Mouse (Mus musculus): ENCODE measurements at regions not wholly inside any gene's neighbourhood (a gene's known extent, or its start where the extent isn't known, plus 50 kb on each side); places are given as distances from the start of the nearest gene placed in this dataset.

- Histone ChIP-seq H3K4me3 (replicated peaks) (no peak overlapping the region), H3K4me2 (no peak overlapping the region), H3K27me3 (replicated peaks) (no peaks in the 10 kb centered on the region), H3K36me3 (no peaks in the 10 kb centered on the region), H3K27ac (replicated peaks) (no peak overlapping the region), H3K9me3 (replicated peaks) (no peaks in the 10 kb centered on the region), H3K9ac (replicated peaks) (no peak overlapping the region), H3K4me1 (no peaks in the 10 kb centered on the region)
- WGBS, result 72% methylated on average over 4 of the region's 4 CpGs
- no peak for ATAC-seq (ENCODE audit: low FRiP score)
Observed at GRCm38 (mm10) chr4:72688842-72689241, 163.6 kb downstream of the Aldoart1 start.

GRCm38 (mm10) chr4:72674006-72674405 is 178.4 kb downstream of the Aldoart1 start:
- no peaks in the 10 kb centered on the region for H3K9me3 ChIP-seq (replicated peaks)
- H3K9ac ChIP-seq (replicated peaks), result no peak overlapping the region
- H3K4me3 ChIP-seq (replicated peaks), result no peak overlapping the region
- no peak overlapping the region for H3K4me2 ChIP-seq
- no peak for ATAC-seq (ENCODE audit: low FRiP score)
- no peak overlapping the region for H3K27ac ChIP-seq (replicated peaks)
- no peaks in the 10 kb centered on the region for H3K36me3 ChIP-seq
- WGBS, result 66% methylated on average over 2 of the region's 2 CpGs
- no peaks in the 10 kb centered on the region for H3K4me1 ChIP-seq
- no peaks in the 10 kb centered on the region for H3K27me3 ChIP-seq (replicated peaks)

GRCm38 (mm10) chr4:72671652-72672411 is 180.6 kb downstream of the Aldoart1 start:
- H3K4me1 ChIP-seq, result no peaks in the 10 kb centered on the region
- WGBS, result 85% methylated on average over 5 of the region's 5 CpGs
- H3K4me3 ChIP-seq (replicated peaks), result no peak overlapping the region
- ATAC-seq (ENCODE audit: low FRiP score), result no peak
- H3K27ac ChIP-seq (replicated peaks), result no peak overlapping the region
- H3K36me3 ChIP-seq, result no peaks in the 10 kb centered on the region
- H3K4me2 ChIP-seq, result no peak overlapping the region
- no peaks in the 10 kb centered on the region for H3K9me3 ChIP-seq (replicated peaks)
- no peaks in the 10 kb centered on the region for H3K27me3 ChIP-seq (replicated peaks)
- H3K9ac ChIP-seq (replicated peaks), result no peak overlapping the region

DNA sequence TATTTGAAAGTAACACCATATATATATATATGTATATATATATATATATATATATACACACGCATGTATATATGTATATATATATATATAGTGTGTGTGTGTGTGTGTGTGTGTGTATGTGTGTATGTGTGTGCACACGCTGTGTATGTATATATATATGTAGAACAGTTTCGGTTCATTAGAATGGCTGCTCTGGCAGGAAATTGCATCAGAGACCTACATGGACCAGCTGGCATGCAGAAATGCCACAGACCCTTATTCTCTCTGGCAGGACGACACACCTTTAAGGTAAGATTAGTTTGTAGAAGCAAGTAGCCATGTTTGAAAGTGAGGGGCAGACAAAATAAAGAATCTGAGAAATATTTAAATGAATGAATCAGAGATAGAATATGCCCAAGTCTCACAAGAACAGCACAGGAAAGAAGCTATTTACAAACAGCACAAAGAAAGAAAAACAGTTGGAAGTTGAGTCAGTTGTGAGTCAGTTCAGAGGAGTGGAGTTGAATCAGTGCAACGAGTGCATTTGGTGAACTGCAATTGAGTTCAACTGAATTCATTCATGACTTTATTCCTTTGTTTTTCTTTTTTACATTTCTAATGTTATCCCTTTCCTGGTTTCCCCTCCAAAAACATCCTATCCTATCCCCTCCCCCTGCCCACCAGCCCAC is 182.5 kb downstream of the Aldoart1 start:
- ATAC-seq (ENCODE audit: low FRiP score), result no peak
- Histone ChIP-seq H3K4me1 (no peaks in the 10 kb centered on the region), H3K36me3 (no peaks in the 10 kb centered on the region), H3K4me2 (no peak overlapping the region), H3K4me3 (replicated peaks) (no peak overlapping the region), H3K27me3 (replicated peaks) (no peaks in the 10 kb centered on the region), H3K27ac (replicated peaks) (no peak overlapping the region), H3K9ac (replicated peaks) (no peak overlapping the region), H3K9me3 (replicated peaks) (no peaks in the 10 kb centered on the region)
- WGBS, result 91% methylated on average over 5 of the region's 5 CpGs

- no peak for ATAC-seq (ENCODE audit: low FRiP score)
- Histone ChIP-seq H3K9ac (replicated peaks) (no peak overlapping the region), H3K4me1 (no peaks in the 10 kb centered on the region), H3K9me3 (replicated peaks) (no peaks in the 10 kb centered on the region), H3K4me2 (no peak overlapping the region), H3K36me3 (no peaks in the 10 kb centered on the region), H3K27me3 (replicated peaks) (no peaks in the 10 kb centered on the region), H3K27ac (replicated peaks) (no peak overlapping the region), H3K4me3 (replicated peaks) (no peak overlapping the region)
Observed at GRCm38 (mm10) chr4:72664379-72664778, 188.1 kb downstream of the Aldoart1 start.

DNA sequence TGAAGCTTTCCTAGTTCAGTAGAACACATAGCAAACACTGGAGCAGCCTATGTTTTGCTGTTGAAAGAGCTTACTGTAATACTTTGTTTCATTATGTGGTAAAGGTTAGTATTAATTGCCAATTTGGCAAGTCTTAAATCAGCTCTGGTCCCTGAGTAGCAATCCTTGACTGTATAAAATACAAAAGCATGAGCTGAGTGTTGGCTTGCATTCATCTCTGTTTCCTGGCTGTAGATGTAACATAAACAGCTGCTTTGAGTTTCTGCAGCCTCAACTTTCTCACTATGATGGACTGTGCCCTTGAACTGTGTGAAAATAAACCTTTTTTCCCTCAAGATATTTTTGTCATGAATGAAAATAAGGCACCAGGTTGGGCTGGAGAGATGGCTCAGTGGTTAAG is 190.0 kb downstream of the Aldoart1 start:
- no peaks in the 10 kb centered on the region for H3K36me3 ChIP-seq
- no peaks in the 10 kb centered on the region for H3K4me1 ChIP-seq
- no peaks in the 10 kb centered on the region for H3K27me3 ChIP-seq (replicated peaks)
- H3K9me3 ChIP-seq (replicated peaks), result no peaks in the 10 kb centered on the region
- no peak overlapping the region for H3K4me3 ChIP-seq (replicated peaks)
- no peak for ATAC-seq (ENCODE audit: low FRiP score)
- no peak overlapping the region for H3K27ac ChIP-seq (replicated peaks)
- H3K4me2 ChIP-seq, result no peak overlapping the region
- H3K9ac ChIP-seq (replicated peaks), result no peak overlapping the region

- Histone ChIP-seq H3K9me3 (replicated peaks) (no peaks in the 10 kb centered on the region), H3K9ac (replicated peaks) (no peak overlapping the region), H3K36me3 (no peaks in the 10 kb centered on the region), H3K27me3 (replicated peaks) (no peaks in the 10 kb centered on the region), H3K4me2 (no peak overlapping the region), H3K4me1 (no peaks in the 10 kb centered on the region), H3K27ac (replicated peaks) (no peak overlapping the region), H3K4me3 (replicated peaks) (no peak overlapping the region)
- 96% methylated on average over 1 of the region's 1 CpGs for WGBS
- no peak for ATAC-seq (ENCODE audit: low FRiP score)
Observed at GRCm38 (mm10) chr4:72656206-72656605, 196.2 kb downstream of the Aldoart1 start.

DNA sequence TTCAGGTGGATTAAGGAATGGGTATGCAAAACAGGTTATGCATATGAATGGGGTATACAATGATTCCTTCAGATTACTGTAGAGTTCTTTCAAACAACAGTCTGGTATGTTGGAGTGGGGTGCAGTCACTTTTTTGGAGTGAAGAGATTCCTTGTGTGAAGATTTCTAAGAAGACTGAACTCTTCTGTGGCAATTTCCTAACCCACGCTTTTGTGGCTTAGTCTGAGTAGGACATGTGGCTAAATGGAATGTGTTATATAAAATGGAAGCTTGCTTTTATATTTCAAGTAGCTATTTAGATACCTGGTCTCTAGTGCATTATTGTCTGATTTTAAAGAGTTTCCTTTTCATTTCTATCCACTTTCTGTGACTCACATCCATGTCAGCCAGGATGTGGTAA is 205.3 kb downstream of the Aldoart1 start:
- Histone ChIP-seq H3K27ac (replicated peaks) (no peak overlapping the region), H3K9ac (replicated peaks) (no peak overlapping the region), H3K4me2 (no peak overlapping the region), H3K27me3 (replicated peaks) (no peaks in the 10 kb centered on the region), H3K9me3 (replicated peaks) (no peaks in the 10 kb centered on the region), H3K4me3 (replicated peaks) (no peak overlapping the region), H3K4me1 (no peaks in the 10 kb centered on the region), H3K36me3 (no peaks in the 10 kb centered on the region)
- ATAC-seq (ENCODE audit: low FRiP score), result no peak
- WGBS, result 97% methylated on average over 1 of the region's 1 CpGs

- Histone ChIP-seq H3K27me3 (replicated peaks) (no peaks in the 10 kb centered on the region), H3K4me2 (no peak overlapping the region), H3K36me3 (no peaks in the 10 kb centered on the region), H3K4me1 (no peaks in the 10 kb centered on the region), H3K27ac (replicated peaks) (no peak overlapping the region), H3K4me3 (replicated peaks) (no peak overlapping the region), H3K9me3 (replicated peaks) (no peaks in the 10 kb centered on the region), H3K9ac (replicated peaks) (no peak overlapping the region)
- 35% methylated on average over 3 of the region's 3 CpGs for WGBS
- ATAC-seq (ENCODE audit: low FRiP score), result no peak
Observed at GRCm38 (mm10) chr4:72629416-72629815, 223.0 kb downstream of the Aldoart1 start.

- Histone ChIP-seq H3K9ac (replicated peaks) (no peak overlapping the region), H3K4me3 (replicated peaks) (no peak overlapping the region), H3K27me3 (replicated peaks) (no peaks in the 10 kb centered on the region), H3K4me1 (no peaks in the 10 kb centered on the region), H3K36me3 (no peaks in the 10 kb centered on the region), H3K4me2 (no peak overlapping the region), H3K9me3 (replicated peaks) (no peaks in the 10 kb centered on the region), H3K27ac (replicated peaks) (no peak overlapping the region)
- WGBS, result 79% methylated on average over 5 of the region's 5 CpGs
- ATAC-seq (ENCODE audit: low FRiP score), result no peak
Observed at GRCm38 (mm10) chr4:72627219-72627930, 225.1 kb downstream of the Aldoart1 start.

DNA sequence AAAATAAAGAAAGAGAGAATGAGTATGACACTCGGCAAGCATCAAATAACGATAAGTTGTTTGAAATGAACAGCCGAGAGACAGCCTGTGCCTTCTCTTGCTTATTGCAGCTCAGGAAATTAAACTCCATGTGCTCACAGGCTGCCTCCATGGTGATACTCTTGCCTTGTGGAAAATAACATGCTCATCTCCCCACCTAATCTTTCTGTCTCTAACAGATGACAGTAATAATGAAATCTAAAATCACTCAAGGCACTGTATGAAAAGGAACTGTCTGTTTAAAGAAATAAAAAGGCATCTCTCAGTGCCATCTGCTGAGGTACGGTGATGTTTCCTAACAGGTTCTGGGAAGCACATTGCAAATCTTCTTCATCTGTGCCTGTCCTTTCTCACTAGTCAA is 247.3 kb downstream of the Aldoart1 start:
- no peaks in the 10 kb centered on the region for H3K36me3 ChIP-seq
- no peak overlapping the region for H3K27ac ChIP-seq (replicated peaks)
- no peak overlapping the region for H3K4me2 ChIP-seq
- 63% methylated on average over 4 of the region's 4 CpGs for WGBS
- no peak; the same call in 1 of the 2 replicates for ATAC-seq (ENCODE audit: low FRiP score)
- no peak overlapping the region for H3K4me3 ChIP-seq (replicated peaks)
- no peak overlapping the region for H3K9ac ChIP-seq (replicated peaks)
- no peaks in the 10 kb centered on the region for H3K4me1 ChIP-seq
- H3K9me3 ChIP-seq (replicated peaks), result no peaks in the 10 kb centered on the region
- H3K27me3 ChIP-seq (replicated peaks), result no peaks in the 10 kb centered on the region

DNA sequence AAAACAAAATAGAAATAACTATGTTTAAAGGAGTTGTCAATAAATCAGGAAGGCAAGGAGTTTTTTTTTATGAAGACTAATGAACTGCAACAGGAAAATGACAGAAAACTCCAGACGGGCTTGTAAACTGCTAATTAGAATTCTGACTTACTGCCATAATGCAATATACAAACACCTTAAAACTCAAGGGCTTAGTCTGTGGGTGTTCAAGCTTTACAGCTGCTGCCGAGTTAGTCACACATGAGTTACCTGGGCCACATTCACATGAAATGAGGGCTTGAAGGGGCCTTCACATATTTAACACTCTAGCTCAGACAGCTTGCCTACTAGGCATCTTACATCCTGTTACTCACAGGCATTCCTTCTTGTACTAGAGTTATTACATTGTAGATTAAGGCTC is 256.9 kb downstream of the Aldoart1 start:
- no peaks in the 10 kb centered on the region for H3K27me3 ChIP-seq (replicated peaks)
- H3K9me3 ChIP-seq (replicated peaks), result no peaks in the 10 kb centered on the region
- H3K4me2 ChIP-seq, result no peak overlapping the region
- no peaks in the 10 kb centered on the region for H3K36me3 ChIP-seq
- H3K4me3 ChIP-seq (replicated peaks), result no peak overlapping the region
- 40% methylated on average over 2 of the region's 2 CpGs for WGBS
- H3K27ac ChIP-seq (replicated peaks), result no peak overlapping the region
- no peaks in the 10 kb centered on the region for H3K4me1 ChIP-seq
- ATAC-seq (ENCODE audit: low FRiP score), result no peak
- H3K9ac ChIP-seq (replicated peaks), result no peak overlapping the region
